9 mouse cellular contexts compared by ENCODE assay signal in the genomic region with DNA sequence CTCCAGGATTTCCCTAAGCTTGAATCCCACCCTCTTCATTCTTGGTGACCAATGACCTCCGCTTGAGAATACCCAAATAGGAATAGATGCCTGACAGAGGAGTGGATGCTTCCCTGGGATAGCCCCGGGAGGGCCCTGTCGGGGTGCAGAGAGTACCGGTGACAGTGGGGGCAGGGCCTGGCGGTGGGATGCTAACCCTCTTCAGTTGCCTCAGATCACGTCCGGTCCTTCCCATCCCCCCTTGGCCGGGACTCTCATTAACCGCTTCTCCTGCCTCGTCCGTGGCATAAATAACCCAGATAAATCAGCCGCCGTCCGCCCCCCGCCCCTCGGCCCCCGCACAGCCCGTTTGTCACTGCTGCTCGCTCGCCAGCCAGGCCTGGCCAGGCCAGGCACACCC. TPM values are rescaled to one million over a fixed set of nuclear protein-coding genes. Genes with fewer than 3 reads are reported as not detected.
DNase-seq lines count a peak whose midpoint lies in the region; ATAC-seq lines count a peak whose summit lies in the region.
"Had no signal": no experiment of that assay in that cellular context is flagged by ENCODE, and none has a peak within 500 bp of the region (broad histone marks: within the 10 kb centered on the region; RNA-seq: fewer than 3 reads in every experiment).

No protein-coding gene starts in this region.

- H3K36me3 ChIP-seq in heart, embryonic 16.5 days (ENCODE audit: control insufficient read depth, insufficient read depth) = no peaks in the 10 kb centered on the region; the same call in 1 of the 2 replicates
- no peaks in the 10 kb centered on the region for H3K36me3 ChIP-seq in hindbrain, embryonic 14.5 days (replicated peaks; ENCODE audit: control insufficient read depth, insufficient read depth)
- H3K36me3 ChIP-seq in midbrain, embryonic 15.5 days (replicated peaks) = no peaks in the 10 kb centered on the region

- H3K27me3 ChIP-seq in heart, embryonic 16.5 days (ENCODE audit: control insufficient read depth, insufficient read depth, low read length) = peaks cover 61% of the 10 kb centered on the region
- 0 out of 2 replicates have a peak, but pooled peaks cover 9% of the 10 kb centered on the region for H3K27me3 ChIP-seq in hindbrain, embryonic 14.5 days (ENCODE audit: control insufficient read depth, insufficient read depth, low read length)
- H3K27me3 ChIP-seq in midbrain, embryonic 15.5 days (replicated peaks) = peaks cover 15% of the 10 kb centered on the region

- H3K4me3 ChIP-seq in heart, embryonic 16.5 days (ENCODE audit: low read length) = no peak overlapping the region
- no peak overlapping the region for H3K4me3 ChIP-seq in hindbrain, embryonic 14.5 days (replicated peaks; ENCODE audit: low read length)
- H3K4me3 ChIP-seq in midbrain, embryonic 15.5 days = no peak overlapping the region

- H3K9me3 ChIP-seq in heart, embryonic 16.5 days (replicated peaks; ENCODE audit: control insufficient read depth, low read length) = no peaks in the 10 kb centered on the region
- no peaks in the 10 kb centered on the region for H3K9me3 ChIP-seq in hindbrain, embryonic 14.5 days (ENCODE audit: control insufficient read depth, low read length)
- no peaks in the 10 kb centered on the region for H3K9me3 ChIP-seq in midbrain, embryonic 15.5 days

- H3K9ac ChIP-seq in heart, embryonic 16.5 days (ENCODE audit: low read length) = peak overlapping the region; percentile 46; the same call in 1 of the 2 replicates
- no peak overlapping the region for H3K9ac ChIP-seq in hindbrain, embryonic 14.5 days
- H3K9ac ChIP-seq in midbrain, embryonic 15.5 days = no peak overlapping the region; the same call in 1 of the 2 replicates

- peak overlapping the region; percentile 64 for H3K4me2 ChIP-seq in heart, embryonic 16.5 days (ENCODE audit: low read depth, low read length)
- H3K4me2 ChIP-seq in hindbrain, embryonic 14.5 days (replicated peaks) = peak overlapping the region; percentile 24
- peak overlapping the region; percentile 34 for H3K4me2 ChIP-seq in midbrain, embryonic 15.5 days

- H3K27ac ChIP-seq in heart, embryonic 16.5 days (ENCODE audit: low read length) = no peak overlapping the region
- peak overlapping the region; percentile 76 for H3K27ac ChIP-seq in hindbrain, embryonic 14.5 days
- peak overlapping the region; percentile 82 for H3K27ac ChIP-seq in midbrain, embryonic 15.5 days

- H3K4me1 ChIP-seq in heart, embryonic 16.5 days (ENCODE audit: control insufficient read depth, insufficient read depth, low read length) = peaks cover 51% of the 10 kb centered on the region
- H3K4me1 ChIP-seq in hindbrain, embryonic 14.5 days (replicated peaks; ENCODE audit: control insufficient read depth, insufficient read depth, low read length) = peaks cover 81% of the 10 kb centered on the region
- peaks cover 96% of the 10 kb centered on the region for H3K4me1 ChIP-seq in midbrain, embryonic 15.5 days

- no peak for DNase-seq in heart, adult 9 months (ENCODE audit: low spot score in 2 of 2)
- DNase-seq in embryo, embryonic 10 days (ENCODE audit: low spot score) = peak; percentile 72
- DNase-seq in hindbrain, embryonic 14.5 days (ENCODE audit: low spot score) = no peak
- no peak for DNase-seq in left cerebral cortex, adult 18-20 months (ENCODE audit: low spot score in 2 of 2)
- DNase-seq in left cerebral cortex, adult 8-10 months (ENCODE audit: low spot score in 2 of 2) = no peak
- DNase-seq in gastrocnemius, postnatal 25 days = no peak

- 7% methylated on average over 20 of the region's 20 CpGs for WGBS in heart, embryonic 16.5 days
- 2% methylated on average over 20 of the region's 20 CpGs for WGBS in hindbrain, embryonic 14.5 days
- WGBS in midbrain, embryonic 15.5 days = 2% methylated on average over 20 of the region's 20 CpGs

- 0 out of 2 replicates have a peak, but pooled peaks have one; percentile 3 for ATAC-seq in heart, embryonic 16.5 days (replicated peaks; ENCODE audit: extremely low read depth, insufficient read depth, low FRiP score)
- ATAC-seq in hindbrain, embryonic 14.5 days (ENCODE audit: low FRiP score) = no peak
- ATAC-seq in midbrain, embryonic 15.5 days (replicated peaks) = no peak
- ATAC-seq: Patski had no signal

RNA-seq across cellular contexts. Expression of gene Asic4, which starts 3.6 kb away (rescaled TPM):
- 0.08 and 0.27 TPM in 2 replicates for polyA plus RNA-seq in heart, embryonic 16.5 days (2015; fragmentation: Nextera tagmentation; extraction: Ambion mirVana)
- polyA plus RNA-seq in hindbrain, embryonic 14.5 days (2014; fragmentation: Nextera tagmentation; extraction: Ambion mirVana) = 4.9 and 5.0 TPM in 2 replicates
- 64.4 and 73.2 TPM in 2 replicates for polyA plus RNA-seq in midbrain, embryonic 15.5 days (2015; fragmentation: Nextera tagmentation; extraction: Ambion mirVana)
- 10 to 100 TPM; 16.2 to 19.6 TPM for total RNA-seq in left cerebral cortex, adult 18-20 months (2021)
- 10 to 100 TPM; 21.5 to 26.7 (median 25.1) TPM for total RNA-seq in left cerebral cortex, adult 8-10 months (2022)
- total RNA-seq in gastrocnemius, postnatal 25 days (2021) = not detected

RNA-seq across cellular contexts. Expression of gene Gmppa, which starts 10.9 kb away (rescaled TPM):
- polyA plus RNA-seq in heart, embryonic 16.5 days (2015; fragmentation: Nextera tagmentation; extraction: Ambion mirVana) = 72.6 and 85.3 TPM in 2 replicates
- 53.1 and 65.0 TPM in 2 replicates for polyA plus RNA-seq in hindbrain, embryonic 14.5 days (2014; fragmentation: Nextera tagmentation; extraction: Ambion mirVana)
- polyA plus RNA-seq in midbrain, embryonic 15.5 days (2015; fragmentation: Nextera tagmentation; extraction: Ambion mirVana) = 86.1 and 98.7 TPM in 2 replicates
- 10 to 100 TPM; 67.1 to 70.4 TPM for total RNA-seq in left cerebral cortex, adult 18-20 months (2021)
- 10 to 100 TPM; 48.0 to 64.9 (median 62.3) TPM for total RNA-seq in left cerebral cortex, adult 8-10 months (2022)
- total RNA-seq in gastrocnemius, postnatal 25 days (2021) = 10 to 100 TPM; 32.0 to 37.2 TPM

RNA-seq across cellular contexts. Expression of gene Chpf, which starts 32.5 kb away (rescaled TPM):
- 23.9 and 27.0 TPM in 2 replicates for polyA plus RNA-seq in heart, embryonic 16.5 days (2015; fragmentation: Nextera tagmentation; extraction: Ambion mirVana)
- polyA plus RNA-seq in hindbrain, embryonic 14.5 days (2014; fragmentation: Nextera tagmentation; extraction: Ambion mirVana) = 49.2 and 55.0 TPM in 2 replicates
- polyA plus RNA-seq in midbrain, embryonic 15.5 days (2015; fragmentation: Nextera tagmentation; extraction: Ambion mirVana) = 42.3 and 45.8 TPM in 2 replicates
- total RNA-seq in left cerebral cortex, adult 18-20 months (2021) = 10 to 100 TPM; 87.2 to 93.6 TPM
- total RNA-seq in left cerebral cortex, adult 8-10 months (2022) = 10 to 100 TPM; 76.6 to 84.3 (median 80.0) TPM
- total RNA-seq in gastrocnemius, postnatal 25 days (2021) = 1 to 10 TPM; 5.5 to 7.9 TPM

RNA-seq across cellular contexts. Expression of gene Tmem198, which starts 32.7 kb away (rescaled TPM):
- polyA plus RNA-seq in heart, embryonic 16.5 days (2015; fragmentation: Nextera tagmentation; extraction: Ambion mirVana) = 0.60 and 0.69 TPM in 2 replicates
- polyA plus RNA-seq in hindbrain, embryonic 14.5 days (2014; fragmentation: Nextera tagmentation; extraction: Ambion mirVana) = 37.5 and 40.3 TPM in 2 replicates
- polyA plus RNA-seq in midbrain, embryonic 15.5 days (2015; fragmentation: Nextera tagmentation; extraction: Ambion mirVana) = 59.2 and 60.0 TPM in 2 replicates
- total RNA-seq in left cerebral cortex, adult 18-20 months (2021) = 100 to 1,000 TPM in 1 of 2 experiments, 10 to 100 TPM in 1; 93.8 to 107 TPM
- total RNA-seq in left cerebral cortex, adult 8-10 months (2022) = 10 to 100 TPM; 62.4 to 70.5 (median 64.8) TPM
- under 1 TPM; 0.36 to 0.43 TPM for total RNA-seq in gastrocnemius, postnatal 25 days (2021)

RNA-seq across cellular contexts. Expression of gene Obsl1, which starts 59.6 kb away (rescaled TPM):
- polyA plus RNA-seq in heart, embryonic 16.5 days (2015; fragmentation: Nextera tagmentation; extraction: Ambion mirVana) = 83.9 and 94.2 TPM in 2 replicates
- 22.6 and 25.9 TPM in 2 replicates for polyA plus RNA-seq in hindbrain, embryonic 14.5 days (2014; fragmentation: Nextera tagmentation; extraction: Ambion mirVana)
- polyA plus RNA-seq in midbrain, embryonic 15.5 days (2015; fragmentation: Nextera tagmentation; extraction: Ambion mirVana) = 29.3 and 31.9 TPM in 2 replicates
- 10 to 100 TPM; 26.6 to 29.6 TPM for total RNA-seq in left cerebral cortex, adult 18-20 months (2021)
- 10 to 100 TPM; 25.9 to 30.7 (median 28.7) TPM for total RNA-seq in left cerebral cortex, adult 8-10 months (2022)
- total RNA-seq in gastrocnemius, postnatal 25 days (2021) = 10 to 100 TPM; 37.7 to 52.8 TPM

Comparison
In these comparisons a context has a peak if more than half of its experiments do, and no peak if none do; other contexts are left out.
1. RNA of gene Asic4, which starts 3.6 kb away (total RNA-seq): 21.5 to 26.7 TPM in left cerebral cortex, adult 8-10 months and 16.2 to 19.6 TPM in left cerebral cortex, adult 18-20 months; not detected in gastrocnemius, postnatal 25 days; every median in the first group is over 10 times any median in the second.
2. RNA of gene Chpf, which starts 32.5 kb away (total RNA-seq): 87.2 to 93.6 TPM in left cerebral cortex, adult 18-20 months and 76.6 to 84.3 TPM in left cerebral cortex, adult 8-10 months; 5.5 to 7.9 TPM in gastrocnemius, postnatal 25 days; every median in the first group is over 4 times any median in the second.
3. Peak in every context shown above with its lines, with median percentiles within 50 percentile points of each other: H3K4me2 ChIP-seq.